Mouse (Mus musculus) forebrain, embryonic 12.5 days (tissue): Measurements from ENCODE around the gene Mvp. TPM values are rescaled to one million over a fixed set of nuclear protein-coding genes. Genes with fewer than 3 reads are reported as not detected.

Experiments
- ATAC-seq: fragments of 200-750 bp; cut with Nextera tagmentation; 2 replicates; pipeline ENCODE4 v1.8.0; 2017; ENCODE audit warnings: moderate TSS enrichment; ENCODE audit not compliant: low FRiP score
- H3K27ac ChIP-seq: fragments of 300-500 bp; sonication (generic); 2 replicates; pipeline ENCODE4 v1.5.1; 2016; ENCODE audit warnings: mild to moderate bottlenecking
- H3K27me3 ChIP-seq: fragments of 300-500 bp; sonication (generic); 2 replicates; pipeline ENCODE4 v1.6.1; 2016; ENCODE audit warnings: mild to moderate bottlenecking
- H3K36me3 ChIP-seq: fragments of 300-500 bp; sonication (generic); replicated peaks from 2 replicates; pipeline ENCODE4 v1.6.1; 2016; ENCODE audit warnings: mild to moderate bottlenecking
- H3K4me1 ChIP-seq: fragments of 300-500 bp; sonication (generic); 2 replicates; pipeline ENCODE4 v1.6.1; 2016
- H3K4me2 ChIP-seq: fragments of 300-500 bp; sonication (generic); 2 replicates; pipeline ENCODE4 v1.6.1; 2016; ENCODE audit warnings: mild to moderate bottlenecking, moderate library complexity
- H3K4me3 ChIP-seq: fragments of 300-500 bp; sonication (generic); replicated peaks from 2 replicates; pipeline ENCODE4 v1.5.1; 2016; ENCODE audit warnings: mild to moderate bottlenecking
- H3K9ac ChIP-seq: fragments of 300-500 bp; sonication (generic); 2 replicates; pipeline ENCODE4 v1.6.1; 2016; ENCODE audit warnings: mild to moderate bottlenecking
- H3K9me3 ChIP-seq: fragments of 300-500 bp; sonication (generic); 2 replicates; pipeline ENCODE4 v1.6.1; 2016
- WGBS: fragments of 180-500 bp; shearing (Covaris S2); methylation state at CpG from one replicate; pipeline ENCODE4 v1.1.7; 2016; 5-methylcytosine and 5-hydroxymethylcytosine counted together
- polyA plus RNA-seq: library from polyadenylated mRNA; unstranded; fragments of >200 nt; fragmentation: Nextera tagmentation; extraction: Ambion mirVana; gene quantifications from 2 replicates; pipeline ENCODE4 v1.2.1, GENCODE M21; 2016

Gene Mvp
- polyA plus RNA-seq, 1 experiment from 2014 or later = 4.6 TPM

- peaks cover 43% of the 10 kb centered on the region for H3K36me3 ChIP-seq
- 3% methylated on average over 39 of the region's 39 CpGs for WGBS
- no peaks in the 10 kb centered on the region for H3K27me3 ChIP-seq
- peak; percentile 84 for ATAC-seq
- peak within 1 kb of the TSS; percentile 64 for H3K4me3 ChIP-seq
- peak within 1 kb of the TSS; percentile 94 for H3K9ac ChIP-seq
- H3K27ac ChIP-seq = peak within 1 kb of the TSS; percentile 96
- H3K4me2 ChIP-seq = peak within 1 kb of the TSS; percentile 92
- no peaks in the 10 kb centered on the region for H3K9me3 ChIP-seq
- H3K4me1 ChIP-seq = peaks cover 71% of the 10 kb centered on the region
Measured at GRCm38 (mm10) chr7:127016971-127017949, 2.8 kb upstream of the Mvp start, which contains the start of gene Pagr1a. TSS of gene Pagr1a (minus strand) at chr7:127017352.

- peak; percentile 45 for ATAC-seq
- H3K36me3 ChIP-seq = peaks cover 38% of the 10 kb centered on the region
- peak overlapping the region; percentile 92 for H3K4me2 ChIP-seq
- H3K27ac ChIP-seq = peak overlapping the region; percentile 96
- peak overlapping the region; percentile 94 for H3K9ac ChIP-seq
- under 1% methylated on average over 22 of the region's 22 CpGs for WGBS
- no peaks in the 10 kb centered on the region for H3K27me3 ChIP-seq
- peaks cover 68% of the 10 kb centered on the region for H3K4me1 ChIP-seq
- no peaks in the 10 kb centered on the region for H3K9me3 ChIP-seq
- peak overlapping the region; percentile 64 for H3K4me3 ChIP-seq
Measured at GRCm38 (mm10) chr7:127016486-127016938, 2.1 kb upstream of the Mvp start.

GRCm38 (mm10) chr7:127016481-127016485 is 1.9 kb upstream of the Mvp start, which contains the start of gene Pagr1b:
TSS of gene Pagr1b (minus strand) at chr7:127016484.
- Histone ChIP-seq H3K36me3 (peaks cover 38% of the 10 kb centered on the region), H3K4me3 (peak within 1 kb of the TSS; percentile 64), H3K27ac (peak within 1 kb of the TSS; percentile 96), H3K9ac (peak within 1 kb of the TSS; percentile 94), H3K4me1 (peaks cover 67% of the 10 kb centered on the region), H3K27me3 (no peaks in the 10 kb centered on the region), H3K4me2 (peak within 1 kb of the TSS; percentile 92), H3K9me3 (no peaks in the 10 kb centered on the region)
- ATAC-seq = no peak

- Histone ChIP-seq H3K4me2 (peak overlapping the region; percentile 92), H3K9ac (peak overlapping the region; percentile 94), H3K4me1 (peaks cover 65% of the 10 kb centered on the region), H3K9me3 (no peaks in the 10 kb centered on the region), H3K27me3 (no peaks in the 10 kb centered on the region), H3K27ac (peak overlapping the region; percentile 96), H3K36me3 (peaks cover 38% of the 10 kb centered on the region), H3K4me3 (peak overlapping the region; percentile 64)
- WGBS = 3% methylated on average over 10 of the region's 10 CpGs
- no peak for ATAC-seq
Measured at GRCm38 (mm10) chr7:127016081-127016480, 1.7 kb upstream of the Mvp start.

GRCm38 (mm10) chr7:127014993-127015392 is 572 bp upstream of the Mvp start:
- Histone ChIP-seq H3K36me3 (peaks cover 38% of the 10 kb centered on the region), H3K9ac (0 out of 2 replicates have a peak overlapping the region, but pooled peaks have one; percentile 94), H3K4me1 (peaks cover 54% of the 10 kb centered on the region), H3K4me3 (no peak overlapping the region), H3K9me3 (no peaks in the 10 kb centered on the region), H3K27me3 (no peaks in the 10 kb centered on the region), H3K27ac (no peak overlapping the region), H3K4me2 (peak overlapping the region; percentile 92)
- no peak for ATAC-seq
- 93% methylated on average over 12 of the region's 12 CpGs for WGBS

GRCm38 (mm10) chr7:127013385-127013784 is 1.0 kb downstream of the Mvp start:
- Histone ChIP-seq H3K4me2 (no peak overlapping the region), H3K27ac (no peak overlapping the region), H3K36me3 (peaks cover 38% of the 10 kb centered on the region), H3K9ac (no peak overlapping the region), H3K4me3 (no peak overlapping the region), H3K9me3 (no peaks in the 10 kb centered on the region), H3K4me1 (peaks cover 42% of the 10 kb centered on the region), H3K27me3 (no peaks in the 10 kb centered on the region)
- WGBS = 96% methylated on average over 6 of the region's 6 CpGs
- ATAC-seq = no peak

- WGBS = 94% methylated on average over 10 of the region's 10 CpGs
- Histone ChIP-seq H3K4me2 (no peak overlapping the region), H3K4me1 (peaks cover 37% of the 10 kb centered on the region), H3K36me3 (peaks cover 38% of the 10 kb centered on the region), H3K4me3 (no peak overlapping the region), H3K9ac (no peak overlapping the region), H3K27ac (no peak overlapping the region), H3K9me3 (no peaks in the 10 kb centered on the region), H3K27me3 (no peaks in the 10 kb centered on the region)
- ATAC-seq = no peak
Measured at GRCm38 (mm10) chr7:127012845-127013244, 1.6 kb downstream of the Mvp start.

- Histone ChIP-seq H3K4me3 (no peak overlapping the region), H3K27ac (no peak overlapping the region), H3K4me2 (no peak overlapping the region), H3K36me3 (peaks cover 38% of the 10 kb centered on the region), H3K9me3 (no peaks in the 10 kb centered on the region), H3K27me3 (no peaks in the 10 kb centered on the region), H3K4me1 (peaks cover 33% of the 10 kb centered on the region), H3K9ac (no peak overlapping the region)
- 91% methylated on average over 6 of the region's 6 CpGs for WGBS
- ATAC-seq = no peak
Measured at GRCm38 (mm10) chr7:127012374-127012773, 2.0 kb downstream of the Mvp start.

- WGBS = 74% methylated on average over 2 of the region's 2 CpGs
- no peak overlapping the region for H3K4me2 ChIP-seq
- H3K4me1 ChIP-seq = peaks cover 33% of the 10 kb centered on the region
- H3K4me3 ChIP-seq = no peak overlapping the region
- no peaks in the 10 kb centered on the region for H3K9me3 ChIP-seq
- peak overlapping the region; percentile 19; the same call in 1 of the 2 replicates for H3K27ac ChIP-seq
- H3K36me3 ChIP-seq = peaks cover 38% of the 10 kb centered on the region
- no peak for ATAC-seq
- H3K9ac ChIP-seq = no peak overlapping the region
- no peaks in the 10 kb centered on the region for H3K27me3 ChIP-seq
Measured at GRCm38 (mm10) chr7:127011717-127012116, 2.7 kb downstream of the Mvp start.

- Histone ChIP-seq H3K36me3 (peaks cover 38% of the 10 kb centered on the region), H3K9ac (no peak overlapping the region), H3K4me1 (peaks cover 32% of the 10 kb centered on the region), H3K4me3 (no peak overlapping the region), H3K27me3 (no peaks in the 10 kb centered on the region), H3K9me3 (no peaks in the 10 kb centered on the region), H3K4me2 (no peak overlapping the region), H3K27ac (no peak overlapping the region)
- no peak for ATAC-seq
- 93% methylated on average over 2 of the region's 2 CpGs for WGBS
Measured at GRCm38 (mm10) chr7:127011051-127011450, 3.4 kb downstream of the Mvp start.

- Histone ChIP-seq H3K9me3 (no peaks in the 10 kb centered on the region), H3K36me3 (peaks cover 25% of the 10 kb centered on the region), H3K4me3 (no peak overlapping the region), H3K4me2 (no peak overlapping the region), H3K27me3 (no peaks in the 10 kb centered on the region), H3K27ac (peak overlapping the region; percentile 78; the same call in 1 of the 2 replicates), H3K4me1 (peaks cover 17% of the 10 kb centered on the region), H3K9ac (0 out of 2 replicates have a peak overlapping the region, but pooled peaks have one; percentile 2)
- WGBS = 87% methylated on average over 17 of the region's 17 CpGs
- ATAC-seq = no peak
Measured at GRCm38 (mm10) chr7:127009307-127010085, 4.9 kb downstream of the Mvp start.

GRCm38 (mm10) chr7:127008239-127009019 is 6.0 kb downstream of the Mvp start:
- no peak overlapping the region for H3K4me3 ChIP-seq
- no peaks in the 10 kb centered on the region for H3K9me3 ChIP-seq
- peaks cover 14% of the 10 kb centered on the region for H3K36me3 ChIP-seq
- H3K27me3 ChIP-seq = no peaks in the 10 kb centered on the region
- 77% methylated on average over 9 of the region's 9 CpGs for whole genome bisulfite sequencing
- H3K4me1 ChIP-seq = peaks cover 11% of the 10 kb centered on the region
- H3K27ac ChIP-seq = peak overlapping the region; percentile 78
- H3K9ac ChIP-seq = 0 out of 2 replicates have a peak overlapping the region, but pooled peaks have one; percentile 2
- no peak overlapping the region for H3K4me2 ChIP-seq
- peak; percentile 68 for ATAC-seq
